Mouse (Mus musculus) midbrain, embryonic 14.5 days (tissue): ENCODE measurements around the gene 2810004N23Rik. TPM values are rescaled to one million over a fixed set of nuclear protein-coding genes. Genes with fewer than 3 reads are reported as not detected.

ENCODE experiments used
- ATAC-seq: fragments of 200-750 bp; cut with Nextera tagmentation; 2 replicates; pipeline ENCODE4 v1.8.0; 2017; ENCODE audit warnings: moderate number of reproducible peaks, moderate library complexity; ENCODE audit not compliant: low FRiP score, low TSS enrichment
- DNase-seq: peaks from one replicate; pipeline ENCODE4 v3.0.0-alpha.2; 2015
- H3K27ac ChIP-seq: fragments of 300-500 bp; sonication (generic); replicated peaks from 2 replicates; pipeline ENCODE4 v1.5.1; 2014; ENCODE audit warnings: mild to moderate bottlenecking, low read depth, low read length, moderate library complexity
- H3K27me3 ChIP-seq: fragments of 300-500 bp; sonication (generic); 2 replicates; pipeline ENCODE4 v1.6.1; 2014; ENCODE audit warnings: low read length, control low read depth, mixed read lengths; ENCODE audit not compliant: control insufficient read depth, insufficient read depth
- H3K36me3 ChIP-seq: fragments of 300-500 bp; sonication (generic); 2 replicates; pipeline ENCODE4 v1.6.1; 2014; ENCODE audit warnings: low read length, control low read depth; ENCODE audit not compliant: control insufficient read depth, insufficient read depth
- H3K4me1 ChIP-seq: fragments of 300-500 bp; sonication (generic); 2 replicates; pipeline ENCODE4 v1.6.1; 2014; ENCODE audit warnings: mild to moderate bottlenecking, antibody characterized with exemption, low read length, control low read depth; ENCODE audit not compliant: control insufficient read depth, insufficient read depth
- H3K4me2 ChIP-seq: fragments of 300-500 bp; sonication (generic); 2 replicates; pipeline ENCODE4 v1.6.1; 2014; ENCODE audit warnings: mild to moderate bottlenecking, low read length, moderate library complexity
- H3K4me3 ChIP-seq: fragments of 300-500 bp; sonication (generic); replicated peaks from 2 replicates; pipeline ENCODE4 v1.5.1; 2014; ENCODE audit warnings: low read depth, low read length
- H3K9ac ChIP-seq: fragments of 300-500 bp; sonication (generic); replicated peaks from 2 replicates; pipeline ENCODE4 v1.6.1; 2014; ENCODE audit warnings: mild to moderate bottlenecking, low read length, moderate library complexity
- H3K9me3 ChIP-seq: fragments of 300-500 bp; sonication (generic); 2 replicates; pipeline ENCODE4 v1.6.1; 2016; ENCODE audit warnings: low read length, control low read depth, mixed read lengths; ENCODE audit not compliant: control insufficient read depth
- WGBS: fragments of 180-500 bp; shearing (Covaris S2); extraction: QIAGEN DNeasy Blood & Tissue Kit; methylation state at CpG from one replicate; pipeline ENCODE4 v1.1.7; 2014; 5-methylcytosine and 5-hydroxymethylcytosine counted together
- polyA plus RNA-seq: library from polyadenylated mRNA; unstranded; fragments of >200 nt; fragmentation: Nextera tagmentation; extraction: Ambion mirVana; gene quantifications from 2 replicates; pipeline ENCODE4 v1.2.1, GENCODE M21; 2014

The 2810004N23Rik gene
- polyA plus RNA-seq, 1 experiment from 2014 or later, result 24.2 TPM

DNA sequence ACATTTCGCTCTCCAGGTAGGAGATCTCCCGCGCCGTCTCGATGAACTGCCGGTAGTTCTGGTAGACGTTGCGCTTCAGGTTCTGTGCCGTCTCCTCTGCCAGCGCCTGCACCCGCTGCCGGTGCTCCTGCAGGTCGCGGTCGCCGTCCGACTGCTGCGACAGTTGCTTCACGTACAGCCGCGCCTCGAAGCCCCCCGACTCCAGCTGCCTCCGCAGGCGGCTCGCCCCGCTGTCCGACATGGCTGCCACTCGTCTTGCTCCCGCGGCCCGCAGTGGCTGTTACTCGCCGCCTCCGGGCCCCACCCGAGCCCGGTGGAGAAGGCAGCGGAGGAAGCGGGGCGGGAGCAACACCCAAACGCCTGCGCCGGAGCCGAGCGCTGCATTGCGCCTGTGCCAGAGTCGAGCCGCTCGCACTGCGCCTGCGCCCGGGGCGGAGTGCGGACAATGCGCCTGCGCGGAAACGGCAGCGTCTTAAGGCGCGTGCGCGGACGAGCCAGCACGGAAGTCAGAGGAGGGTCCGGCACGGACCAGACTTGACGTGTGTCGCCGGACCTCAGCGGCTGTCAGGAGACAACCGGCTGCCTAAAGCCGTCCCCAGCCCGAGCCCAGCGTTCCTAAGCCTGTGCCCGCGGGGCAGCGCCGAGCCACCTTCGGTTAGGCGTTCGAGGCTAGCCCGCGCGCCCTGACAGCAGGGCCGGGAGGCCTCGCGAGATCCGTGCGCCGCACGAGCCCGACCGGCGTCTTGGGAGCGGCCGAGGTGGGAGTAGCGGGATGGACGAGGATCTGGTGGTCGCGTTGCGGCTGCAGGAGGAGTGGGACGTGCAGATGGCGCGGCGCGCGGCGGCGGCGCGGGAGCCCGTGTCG, 34.7 kb upstream of the 2810004N23Rik start, which contains the start of the genes Exoc8 and Sprtn:
Exoc8 (minus strand) TSS at position 320 of the 865 bp plus-strand sequence.
Sprtn (plus strand) TSS at position 501 of the 865 bp plus-strand sequence.
- Histone ChIP-seq H3K4me1 (peaks cover 24% of the 10 kb centered on the region), H3K9me3 (no peaks in the 10 kb centered on the region), H3K36me3 (peaks cover 55% of the 10 kb centered on the region), H3K27ac (peak within 1 kb of the TSS; percentile 83), H3K27me3 (no peaks in the 10 kb centered on the region), H3K9ac (peak within 1 kb of the TSS; percentile 79), H3K4me2 (peak within 1 kb of the TSS; percentile 96), H3K4me3 (peak within 1 kb of the TSS; percentile 85)
- ATAC-seq (peak; percentile 92), DNase-seq (peak; percentile 99)
- WGBS, result under 1% methylated on average over 114 of the region's 114 CpGs

DNA sequence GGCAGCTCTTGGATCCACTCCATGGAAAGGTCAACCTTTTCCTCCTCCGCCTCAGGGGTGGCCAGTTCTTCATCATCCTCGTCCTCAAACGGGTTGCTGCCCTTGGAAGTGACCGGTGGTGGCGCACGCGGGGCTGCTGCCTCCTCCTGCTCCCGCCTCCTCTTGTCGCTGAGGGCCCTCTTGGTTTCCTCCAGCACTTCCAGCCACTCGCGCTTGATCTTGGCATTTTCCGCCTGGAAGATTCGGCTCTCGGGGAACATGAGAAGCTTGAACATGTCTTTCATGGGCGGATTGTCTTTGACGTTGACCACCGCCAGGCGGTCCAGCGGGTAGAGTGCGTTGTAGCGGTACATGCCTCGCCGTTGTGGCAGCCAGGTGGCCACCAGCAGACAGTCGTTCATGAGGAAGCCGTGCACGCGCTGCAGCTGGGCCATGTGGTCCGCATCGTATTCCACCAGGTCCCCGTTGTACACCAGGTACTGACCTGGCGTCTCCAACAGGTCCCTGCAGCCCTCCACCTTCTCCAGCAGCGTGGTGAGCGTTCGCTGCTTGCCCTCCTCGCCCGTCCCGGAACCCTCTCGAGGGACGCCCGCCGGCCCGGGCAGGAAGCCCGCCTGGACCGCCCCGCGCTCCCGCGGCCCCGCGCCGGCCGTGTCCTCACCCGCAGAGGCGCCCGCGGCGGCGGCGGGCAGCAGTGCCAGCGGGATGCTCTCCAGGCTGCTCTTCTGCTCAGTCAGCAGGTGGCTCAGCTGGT, 33.9 kb upstream of the 2810004N23Rik start:
- H3K4me2 ChIP-seq, result peak overlapping the region; percentile 96
- ATAC-seq (peak; percentile 37; the same call in 1 of the 2 replicates), DNase-seq (peak; percentile 77)
- peaks cover 24% of the 10 kb centered on the region for H3K4me1 ChIP-seq
- peak overlapping the region; percentile 85 for H3K4me3 ChIP-seq
- WGBS, result under 1% methylated on average over 60 of the region's 60 CpGs
- no peaks in the 10 kb centered on the region for H3K27me3 ChIP-seq
- H3K9ac ChIP-seq, result peak overlapping the region; percentile 76
- no peaks in the 10 kb centered on the region for H3K9me3 ChIP-seq
- H3K36me3 ChIP-seq, result peaks cover 52% of the 10 kb centered on the region
- peak overlapping the region; percentile 83 for H3K27ac ChIP-seq

DNA sequence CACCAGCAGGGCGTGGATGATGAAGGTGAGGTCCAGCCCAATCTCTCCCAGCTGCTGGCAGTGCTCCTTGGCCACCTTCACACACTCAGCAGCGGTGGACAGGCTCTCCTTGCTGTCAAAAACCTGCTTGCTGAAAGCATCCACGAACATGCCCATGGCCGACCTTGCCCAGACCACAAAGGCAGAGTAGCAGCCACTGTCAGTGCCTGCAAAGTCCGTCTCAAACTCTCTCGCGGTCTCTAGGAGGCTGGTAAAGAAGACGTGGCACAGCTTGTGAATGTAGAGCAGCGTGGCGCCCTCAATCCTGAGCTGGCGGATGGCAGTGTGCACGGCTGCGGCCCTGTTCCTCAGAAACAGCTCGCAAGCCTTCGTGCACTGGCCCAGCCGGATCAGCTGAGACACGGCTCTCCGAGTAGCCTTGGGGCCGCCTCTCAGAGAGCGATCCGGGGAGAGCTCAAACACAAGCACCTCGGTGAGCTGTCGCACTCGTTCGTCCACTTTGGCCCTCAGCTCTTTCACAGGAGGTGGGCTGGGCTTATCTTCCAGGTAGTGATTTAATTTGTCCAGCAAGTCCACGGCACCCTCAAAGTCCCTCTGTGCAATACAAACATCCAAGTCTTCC, 33.2 kb upstream of the 2810004N23Rik start:
- no peak for DNase-seq

DNA sequence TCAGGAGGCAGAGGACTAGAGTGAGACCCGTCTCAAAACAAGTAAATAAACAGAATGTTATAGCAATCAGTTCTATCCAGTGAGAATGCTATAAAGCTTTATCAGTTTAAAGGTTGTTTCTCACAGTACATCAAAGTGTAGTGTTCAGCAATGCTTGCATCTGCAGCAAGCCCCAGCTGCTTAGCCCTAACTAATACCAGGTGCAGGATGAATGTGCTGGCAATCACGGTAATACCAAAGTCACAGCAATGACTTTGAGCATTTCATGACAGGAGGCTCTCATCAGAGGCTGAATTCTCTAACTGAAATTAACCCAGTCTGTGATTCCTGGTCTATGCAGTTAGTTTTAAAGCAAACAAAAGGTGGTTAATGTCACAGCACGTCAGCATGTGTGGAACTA, 29.7 kb upstream of the 2810004N23Rik start:
- no peak overlapping the region for H3K4me3 ChIP-seq
- H3K27ac ChIP-seq, result no peak overlapping the region
- no peaks in the 10 kb centered on the region for H3K9me3 ChIP-seq
- ATAC-seq (no peak), DNase-seq (no peak)
- H3K4me1 ChIP-seq, result peaks cover 16% of the 10 kb centered on the region
- H3K9ac ChIP-seq, result no peak overlapping the region
- no peak overlapping the region for H3K4me2 ChIP-seq
- no peaks in the 10 kb centered on the region for H3K27me3 ChIP-seq
- WGBS, result 81% methylated on average over 3 of the region's 3 CpGs
- H3K36me3 ChIP-seq, result peaks cover 70% of the 10 kb centered on the region

More for the DNA sequence above, 33.2 kb upstream of the 2810004N23Rik start:
- Histone ChIP-seq H3K4me2 (peak overlapping the region; percentile 96), H3K4me1 (peaks cover 24% of the 10 kb centered on the region), H3K9ac (peak overlapping the region; percentile 76), H3K4me3 (peak overlapping the region; percentile 85), H3K9me3 (no peaks in the 10 kb centered on the region), H3K27me3 (no peaks in the 10 kb centered on the region), H3K27ac (no peak overlapping the region), H3K36me3 (peaks cover 54% of the 10 kb centered on the region)
- no peak for ATAC-seq
- 83% methylated on average over 26 of the region's 26 CpGs for WGBS

DNA sequence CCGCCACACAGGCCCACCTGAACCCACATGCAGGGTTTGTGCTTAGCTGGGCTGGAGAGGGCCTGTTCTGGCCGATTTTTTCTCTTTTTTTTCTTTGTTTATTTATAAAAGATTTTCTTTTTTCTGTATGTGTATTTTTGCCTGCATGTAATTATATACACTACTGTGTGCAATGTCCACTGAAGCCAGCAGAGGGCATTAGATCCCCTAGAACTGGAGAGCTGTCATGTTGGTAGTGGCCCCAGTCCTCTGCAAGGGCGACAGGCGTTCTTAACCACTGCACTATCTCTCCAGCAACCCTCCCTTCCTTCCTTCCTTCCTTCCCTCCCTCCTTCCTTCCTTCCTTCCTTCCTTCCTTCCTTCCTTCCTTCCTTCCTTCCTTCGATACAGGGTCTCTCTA, 25.5 kb upstream of the 2810004N23Rik start:
- 96% methylated on average over 5 of the region's 5 CpGs for WGBS
- Histone ChIP-seq H3K4me1 (no peaks in the 10 kb centered on the region), H3K27ac (no peak overlapping the region), H3K4me2 (no peak overlapping the region), H3K9ac (no peak overlapping the region), H3K9me3 (no peaks in the 10 kb centered on the region), H3K4me3 (no peak overlapping the region), H3K36me3 (peaks cover 93% of the 10 kb centered on the region), H3K27me3 (no peaks in the 10 kb centered on the region)
- DNase-seq, result no peak
- no peak for ATAC-seq

DNA sequence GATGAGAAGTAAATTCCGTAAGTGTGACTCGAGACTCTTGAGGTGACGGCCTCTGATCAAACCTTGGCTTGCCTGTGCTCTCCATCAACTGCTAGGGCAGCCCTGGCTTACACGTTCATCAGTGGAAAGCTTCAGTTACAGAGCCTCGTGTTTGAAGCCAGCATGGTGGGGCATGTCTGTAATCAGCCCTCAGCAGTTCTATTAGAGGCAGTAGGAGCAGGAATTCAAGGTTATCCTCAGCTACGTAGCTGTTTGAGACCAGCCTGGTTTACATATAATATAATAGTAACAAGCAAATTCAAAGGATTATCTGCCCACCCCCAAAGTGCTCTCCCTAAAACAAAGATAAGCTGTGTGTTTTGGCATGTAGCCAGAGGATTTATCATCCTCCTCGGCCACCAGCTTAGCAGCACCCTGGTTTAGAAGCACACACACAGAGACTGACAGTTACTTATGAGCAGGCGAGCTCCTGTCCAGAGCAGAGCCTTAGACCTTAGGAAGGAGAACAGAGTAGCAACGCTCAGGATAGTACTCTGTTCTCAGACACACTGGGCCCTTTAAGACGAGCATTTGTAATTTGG, 16.1 kb upstream of the 2810004N23Rik start:
- H3K4me3 ChIP-seq, result no peak overlapping the region
- WGBS, result 86% methylated on average over 10 of the region's 10 CpGs
- no peaks in the 10 kb centered on the region for H3K9me3 ChIP-seq
- H3K27me3 ChIP-seq, result no peaks in the 10 kb centered on the region
- no peak overlapping the region for H3K4me2 ChIP-seq
- ATAC-seq, result no peak
- H3K36me3 ChIP-seq, result peaks cover 97% of the 10 kb centered on the region
- H3K9ac ChIP-seq, result no peak overlapping the region
- H3K27ac ChIP-seq, result no peak overlapping the region
- DNase-seq, result no peak
- H3K4me1 ChIP-seq, result no peaks in the 10 kb centered on the region

DNA sequence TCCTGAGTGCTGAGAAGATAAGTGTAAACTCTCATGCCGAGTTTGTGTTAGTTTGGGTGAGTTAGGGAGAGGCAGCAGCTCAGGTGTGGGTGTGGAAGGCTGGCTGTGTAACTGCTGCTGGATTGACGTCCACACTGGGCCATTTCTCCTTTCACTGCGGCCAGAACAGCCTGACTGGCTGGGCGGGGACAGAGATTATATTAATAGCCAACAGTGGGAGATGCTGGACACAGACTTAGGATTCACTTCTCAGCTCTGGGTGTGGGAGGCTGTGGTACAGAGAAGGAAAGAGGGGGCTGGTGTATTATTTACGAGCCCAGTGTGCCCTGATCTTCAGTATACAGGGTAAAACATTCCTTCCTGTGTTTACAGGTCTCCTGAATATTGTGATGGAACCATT, 15.2 kb upstream of the 2810004N23Rik start:
- DNase-seq (no peak), ATAC-seq (no peak)
- no peaks in the 10 kb centered on the region for H3K9me3 ChIP-seq
- H3K27ac ChIP-seq, result no peak overlapping the region
- H3K9ac ChIP-seq, result no peak overlapping the region
- WGBS, result 94% methylated on average over 5 of the region's 5 CpGs
- no peaks in the 10 kb centered on the region for H3K4me1 ChIP-seq
- no peaks in the 10 kb centered on the region for H3K27me3 ChIP-seq
- H3K4me2 ChIP-seq, result no peak overlapping the region
- H3K36me3 ChIP-seq, result peaks cover 97% of the 10 kb centered on the region
- H3K4me3 ChIP-seq, result no peak overlapping the region

DNA sequence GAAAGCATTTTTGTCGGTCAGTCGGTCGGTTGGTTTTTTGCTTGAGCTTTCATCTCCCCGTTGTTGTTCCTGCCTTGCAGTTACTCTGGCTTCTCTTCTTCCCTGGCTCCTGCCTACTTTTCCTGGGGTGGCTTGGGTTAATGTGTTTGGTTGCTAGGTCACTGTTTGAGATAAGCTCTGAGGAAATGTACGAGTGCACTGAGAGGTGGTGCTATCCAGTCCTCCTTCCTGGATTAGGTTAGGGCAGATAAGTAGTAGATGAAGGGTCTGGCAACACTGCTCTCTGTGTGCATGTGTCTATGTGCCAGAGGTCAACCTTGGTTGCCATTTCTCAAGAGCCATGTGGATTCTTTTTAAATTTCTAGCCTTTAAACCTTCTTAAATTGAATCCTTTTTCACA, 9.8 kb upstream of the 2810004N23Rik start:
- ATAC-seq (no peak), DNase-seq (no peak)
- Histone ChIP-seq H3K9me3 (no peaks in the 10 kb centered on the region), H3K9ac (no peak overlapping the region), H3K4me3 (no peak overlapping the region), H3K27me3 (no peaks in the 10 kb centered on the region), H3K4me1 (no peaks in the 10 kb centered on the region), H3K27ac (no peak overlapping the region), H3K4me2 (no peak overlapping the region), H3K36me3 (peaks cover 69% of the 10 kb centered on the region)
- 95% methylated on average over 5 of the region's 5 CpGs for WGBS
